Mouse (Mus musculus): ENCODE measurements around the gene Abcb8. TPM values are rescaled to one million over a fixed set of nuclear protein-coding genes. Genes with fewer than 3 reads are reported as not detected.

The Abcb8 gene
- polyA plus RNA-seq, 1 experiment from 2014 or later: 30.5 TPM

Other genes starting within 250 kb of the Abcb8 start
- gene Nupl2, start 228.7 kb upstream of the Abcb8 start, polyA plus RNA-seq (2015; fragmentation: Nextera tagmentation; extraction: Ambion mirVana): 8.9 and 9.1 TPM in 2 replicates
- gene Kcnh2, start 42.1 kb upstream of the Abcb8 start, polyA plus RNA-seq (2015; fragmentation: Nextera tagmentation; extraction: Ambion mirVana): 0.20 and 0.22 TPM in 2 replicates
- 2.5 and 2.7 TPM in 2 replicates for gene Nos3, start 28.9 kb upstream of the Abcb8 start, polyA plus RNA-seq (2015; fragmentation: Nextera tagmentation; extraction: Ambion mirVana)
- 0.56 and 0.60 TPM in 2 replicates for gene Atg9b, start 1.5 kb upstream of the Abcb8 start, polyA plus RNA-seq (2015; fragmentation: Nextera tagmentation; extraction: Ambion mirVana)
- gene Asic3, start 19.7 kb downstream of the Abcb8 start, polyA plus RNA-seq (2015; fragmentation: Nextera tagmentation; extraction: Ambion mirVana): not detected in 2 replicates
- gene Cdk5, start 29.9 kb downstream of the Abcb8 start, polyA plus RNA-seq (2015; fragmentation: Nextera tagmentation; extraction: Ambion mirVana): 10.9 and 11.3 TPM in 2 replicates
- gene Slc4a2, start 30.2 kb downstream of the Abcb8 start, polyA plus RNA-seq (2015; fragmentation: Nextera tagmentation; extraction: Ambion mirVana): 9.0 and 10.8 TPM in 2 replicates
- gene Fastk, start 51.6 kb downstream of the Abcb8 start, polyA plus RNA-seq (2015; fragmentation: Nextera tagmentation; extraction: Ambion mirVana): 56.0 and 59.0 TPM in 2 replicates
- gene Tmub1, start 54.2 kb downstream of the Abcb8 start, polyA plus RNA-seq (2015; fragmentation: Nextera tagmentation; extraction: Ambion mirVana): 5.8 and 7.3 TPM in 2 replicates
- gene Agap3, start 58.5 kb downstream of the Abcb8 start, polyA plus RNA-seq (2015; fragmentation: Nextera tagmentation; extraction: Ambion mirVana): 9.0 and 10.3 TPM in 2 replicates
- gene Gbx1, start 133.5 kb downstream of the Abcb8 start, polyA plus RNA-seq (2015; fragmentation: Nextera tagmentation; extraction: Ambion mirVana): 0.02 TPM in 1 of 2 replicates, not detected in the other
- 0.10 and 0.15 TPM in 2 replicates for gene Asb10, start 147.3 kb downstream of the Abcb8 start, polyA plus RNA-seq (2015; fragmentation: Nextera tagmentation; extraction: Ambion mirVana)
- gene 4931409K22Rik, start 163.1 kb downstream of the Abcb8 start, polyA plus RNA-seq (2015; fragmentation: Nextera tagmentation; extraction: Ambion mirVana): not detected in 2 replicates
- 72.6 and 81.6 TPM in 2 replicates for gene Abcf2, start 183.8 kb downstream of the Abcb8 start, polyA plus RNA-seq (2015; fragmentation: Nextera tagmentation; extraction: Ambion mirVana)
- gene Chpf2, start 193.1 kb downstream of the Abcb8 start, polyA plus RNA-seq (2015; fragmentation: Nextera tagmentation; extraction: Ambion mirVana): 11.8 and 12.7 TPM in 2 replicates
- 1.9 and 2.2 TPM in 2 replicates for gene Smarcd3, start 230.7 kb downstream of the Abcb8 start, polyA plus RNA-seq (2015; fragmentation: Nextera tagmentation; extraction: Ambion mirVana)

Measured in liver, embryonic 13.5 days (tissue).